Mouse (Mus musculus) spleen, adult 10 weeks (tissue): Measurements from ENCODE around the gene Commd7. TPM values are rescaled to one million over a fixed set of nuclear protein-coding genes. Genes with fewer than 3 reads are reported as not detected.

Experiments
- polyA plus RNA-seq: library from polyadenylated mRNA; stranded (reverse); fragments of 350-450 nt; fragmentation: Illumina TruSeq; extraction: RNeasy Lipid Tissue Mini Kit (QIAGEN cat#74804); gene quantifications from one replicate; pipeline ENCODE4 v1.2.3, GENCODE M21; 2015; ENCODE audit warnings: low replicate concordance; ENCODE audit not compliant: insufficient read depth

The Commd7 gene
- 34.1 TPM for polyA plus RNA-seq

GRCm38 (mm10) chr2:153631976-153632870 lies at the start of gene Commd7:
Gene Commd7, minus strand, starts transcription at chr2:153632781.

GRCm38 (mm10) chr2:153649298-153650013 lies 16.9 kb upstream of the Commd7 start, which contains the start of gene Dnmt3b:
Gene Dnmt3b, plus strand, starts transcription at chr2:153649450.

Other genes starting within 250 kb of the Commd7 start
- gene 4930404H24Rik, start 140.0 kb downstream of the Commd7 start, polyA plus RNA-seq, result not detected
- gene Nol4l, start 102.8 kb downstream of the Commd7 start, polyA plus RNA-seq, result 2.1 TPM
- gene Dnmt3b, start 16.7 kb upstream of the Commd7 start, polyA plus RNA-seq, result 5.4 TPM
- not detected for gene Dnmt3c, start 63.9 kb upstream of the Commd7 start, polyA plus RNA-seq
- gene Mapre1, start 108.5 kb upstream of the Commd7 start, polyA plus RNA-seq, result 181 TPM
- gene Efcab8, start 147.2 kb upstream of the Commd7 start, polyA plus RNA-seq, result 0.17 TPM
- gene Sun5, start 238.3 kb upstream of the Commd7 start, polyA plus RNA-seq, result not detected
- not detected for gene Bpifb2, start 242.3 kb upstream of the Commd7 start, polyA plus RNA-seq